Mouse (Mus musculus): ENCODE measurements at regions not wholly inside any gene's neighbourhood (a gene's known extent, or its start where the extent isn't known, plus 50 kb on each side); places are given as distances from the start of the nearest gene placed in this dataset.

- Histone ChIP-seq H3K9ac (no peak overlapping the region), H3K4me3 (no peak overlapping the region), H3K4me1 (no peaks in the 10 kb centered on the region), H3K27me3 (no peaks in the 10 kb centered on the region), H3K27ac (no peak overlapping the region), H3K36me3 (no peaks in the 10 kb centered on the region), H3K4me2 (no peak overlapping the region), H3K9me3 (no peaks in the 10 kb centered on the region)
- WGBS = 90% methylated on average over 10 of the region's 10 CpGs
- no peak for ATAC-seq (ENCODE audit: borderline replicate concordance, extremely low read depth, low FRiP score, low TSS enrichment)
These were observed 256.3 kb downstream of the Gm10260 start for GRCm38 (mm10) chr13:97503955-97504739.

GRCm38 (mm10) chr13:97503391-97503790 is 257.0 kb downstream of the Gm10260 start:
- no peak for ATAC-seq (ENCODE audit: borderline replicate concordance, extremely low read depth, low FRiP score, low TSS enrichment)
- no peak overlapping the region for H3K4me2 ChIP-seq
- H3K9ac ChIP-seq = no peak overlapping the region
- H3K4me1 ChIP-seq = no peaks in the 10 kb centered on the region
- WGBS = 37% methylated on average over 5 of the region's 5 CpGs
- H3K4me3 ChIP-seq = no peak overlapping the region
- no peak overlapping the region for H3K27ac ChIP-seq
- no peaks in the 10 kb centered on the region for H3K27me3 ChIP-seq
- no peaks in the 10 kb centered on the region for H3K36me3 ChIP-seq
- H3K9me3 ChIP-seq = no peaks in the 10 kb centered on the region

DNA sequence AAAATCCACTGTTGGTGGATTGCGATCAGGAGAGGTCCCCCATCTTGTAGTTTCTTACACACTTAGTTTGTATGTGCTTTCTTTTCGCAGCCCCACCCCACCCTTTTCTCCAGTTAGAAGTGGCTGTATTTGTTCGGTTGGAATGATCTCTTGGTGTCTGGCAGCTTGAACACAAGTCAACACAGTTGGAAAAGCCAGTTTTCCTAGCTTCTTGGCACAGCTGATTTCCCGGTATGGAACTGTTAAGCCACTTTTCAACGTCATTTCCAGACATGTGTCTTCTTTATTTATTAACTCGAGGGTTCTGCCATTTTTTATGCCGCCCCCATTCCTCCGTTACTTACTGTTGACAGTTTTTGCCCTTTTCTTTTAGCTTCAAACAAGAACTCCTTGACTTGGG is 259.2 kb downstream of the Enc1 start:
- 74% methylated on average over 8 of the region's 8 CpGs for WGBS
- no peak for ATAC-seq (ENCODE audit: borderline replicate concordance, extremely low read depth, low FRiP score, low TSS enrichment)
- Histone ChIP-seq H3K27me3 (no peaks in the 10 kb centered on the region), H3K27ac (no peak overlapping the region), H3K4me1 (no peaks in the 10 kb centered on the region), H3K36me3 (no peaks in the 10 kb centered on the region), H3K9me3 (no peaks in the 10 kb centered on the region), H3K4me3 (no peak overlapping the region), H3K9ac (no peak overlapping the region), H3K4me2 (no peak overlapping the region)

GRCm38 (mm10) chr13:97498981-97499380 is 258.1 kb downstream of the Enc1 start:
- no peak for ATAC-seq (ENCODE audit: borderline replicate concordance, extremely low read depth, low FRiP score, low TSS enrichment)
- H3K36me3 ChIP-seq = no peaks in the 10 kb centered on the region
- WGBS = 82% methylated on average over 5 of the region's 5 CpGs

GRCm38 (mm10) chr13:97497928-97498327 is 257.0 kb downstream of the Enc1 start:
- H3K4me1 ChIP-seq = 0 out of 2 replicates have a peak, but pooled peaks cover 4% of the 10 kb centered on the region
- no peaks in the 10 kb centered on the region for H3K27me3 ChIP-seq
- no peak for ATAC-seq (ENCODE audit: borderline replicate concordance, extremely low read depth, low FRiP score, low TSS enrichment)
- no peak overlapping the region for H3K4me3 ChIP-seq
- H3K9me3 ChIP-seq = no peaks in the 10 kb centered on the region
- WGBS = 80% methylated on average over 5 of the region's 5 CpGs
- no peak overlapping the region for H3K9ac ChIP-seq
- no peak overlapping the region for H3K4me2 ChIP-seq
- H3K36me3 ChIP-seq = no peaks in the 10 kb centered on the region
- no peak overlapping the region for H3K27ac ChIP-seq

More at GRCm38 (mm10) chr13:97498981-97499380, 258.1 kb downstream of the Enc1 start:
- Histone ChIP-seq H3K27ac (no peak overlapping the region), H3K4me2 (no peak overlapping the region), H3K4me3 (no peak overlapping the region), H3K27me3 (no peaks in the 10 kb centered on the region), H3K4me1 (no peaks in the 10 kb centered on the region), H3K9ac (no peak overlapping the region), H3K9me3 (no peaks in the 10 kb centered on the region)

- Histone ChIP-seq H3K27ac (no peak overlapping the region), H3K27me3 (no peaks in the 10 kb centered on the region), H3K9me3 (no peaks in the 10 kb centered on the region), H3K9ac (no peak overlapping the region), H3K4me3 (no peak overlapping the region), H3K4me2 (no peak overlapping the region), H3K4me1 (peaks cover 17% of the 10 kb centered on the region; the same call in 1 of the 2 replicates), H3K36me3 (no peaks in the 10 kb centered on the region)
- 82% methylated on average over 2 of the region's 2 CpGs for WGBS
- no peak for ATAC-seq (ENCODE audit: borderline replicate concordance, extremely low read depth, low FRiP score, low TSS enrichment)
These were observed 253.9 kb downstream of the Enc1 start for GRCm38 (mm10) chr13:97494770-97495169.

DNA sequence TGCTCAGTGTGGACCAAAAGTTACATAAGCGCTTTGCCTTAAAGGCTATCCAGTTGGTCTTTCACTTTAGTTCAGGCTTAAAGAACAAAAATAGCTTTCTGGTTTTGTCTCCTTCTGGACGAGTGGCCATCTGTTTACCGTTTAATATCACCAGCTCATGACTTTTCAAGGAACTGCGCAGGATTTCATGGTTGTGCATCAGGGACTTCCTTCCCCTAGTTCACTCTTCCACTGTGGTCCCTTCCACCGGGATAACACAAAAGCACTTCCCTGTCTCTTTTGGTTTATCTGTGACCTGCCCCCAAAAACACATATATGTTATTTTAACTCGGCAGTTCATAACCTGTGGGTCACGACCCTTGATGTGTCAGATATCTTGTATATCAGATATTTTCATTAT is 252.9 kb downstream of the Enc1 start:
- H3K27me3 ChIP-seq = no peaks in the 10 kb centered on the region
- no peaks in the 10 kb centered on the region for H3K9me3 ChIP-seq
- no peak overlapping the region for H3K4me3 ChIP-seq
- no peaks in the 10 kb centered on the region for H3K36me3 ChIP-seq
- H3K9ac ChIP-seq = no peak overlapping the region
- 63% methylated on average over 7 of the region's 7 CpGs for WGBS
- no peak overlapping the region for H3K27ac ChIP-seq
- H3K4me1 ChIP-seq = peaks cover 20% of the 10 kb centered on the region; the same call in 1 of the 2 replicates
- no peak for ATAC-seq (ENCODE audit: borderline replicate concordance, extremely low read depth, low FRiP score, low TSS enrichment)
- no peak overlapping the region for H3K4me2 ChIP-seq

DNA sequence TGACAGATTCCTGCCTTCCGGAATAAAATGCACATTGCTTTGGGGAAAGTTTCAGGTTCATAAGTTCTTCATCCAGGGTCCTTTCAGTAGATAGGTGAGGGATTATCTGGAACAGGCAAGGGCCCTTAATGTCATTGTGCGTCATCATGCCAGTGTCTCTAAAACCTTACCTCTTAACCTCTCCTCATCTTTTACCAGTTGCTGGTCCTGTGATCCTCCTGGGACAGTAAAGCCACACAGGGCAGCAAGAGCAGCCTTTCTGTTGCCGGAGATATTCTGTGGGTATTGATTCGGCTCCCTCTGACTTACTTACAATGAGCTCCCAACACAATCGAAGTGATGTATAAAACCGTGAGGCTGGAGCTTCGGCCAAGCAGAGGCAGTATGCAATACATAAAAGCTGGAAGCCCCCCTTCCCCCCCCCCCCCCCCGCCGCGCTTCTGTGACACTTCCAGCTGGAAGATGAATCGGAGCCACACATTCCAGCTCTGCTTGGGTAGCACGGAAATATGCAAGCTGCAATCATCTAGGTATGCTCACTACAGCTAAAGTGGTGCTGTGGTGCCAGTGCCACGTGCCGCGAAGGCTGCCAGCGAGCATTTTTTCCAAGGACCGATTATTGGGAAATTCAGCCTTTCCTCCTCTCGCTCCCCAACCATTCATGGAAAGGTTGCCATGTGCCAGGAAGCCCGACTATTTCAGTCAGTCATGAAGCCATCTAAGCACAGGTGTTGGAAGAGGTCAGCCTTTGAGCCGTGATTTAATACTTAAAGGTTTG is 252.2 kb downstream of the Enc1 start:
- H3K36me3 ChIP-seq = no peaks in the 10 kb centered on the region
- peaks cover 26% of the 10 kb centered on the region for H3K4me1 ChIP-seq
- no peak overlapping the region for H3K9ac ChIP-seq
- H3K9me3 ChIP-seq = no peaks in the 10 kb centered on the region
- H3K4me2 ChIP-seq = no peak overlapping the region
- H3K4me3 ChIP-seq = no peak overlapping the region
- no peak for ATAC-seq (ENCODE audit: borderline replicate concordance, extremely low read depth, low FRiP score, low TSS enrichment)
- no peaks in the 10 kb centered on the region for H3K27me3 ChIP-seq
- no peak overlapping the region for H3K27ac ChIP-seq
- 57% methylated on average over 18 of the region's 20 CpGs for WGBS

GRCm38 (mm10) chr13:97491865-97492847 is 251.3 kb downstream of the Enc1 start:
- ATAC-seq (ENCODE audit: borderline replicate concordance, extremely low read depth, low FRiP score, low TSS enrichment) = no peak
- Histone ChIP-seq H3K9me3 (no peaks in the 10 kb centered on the region), H3K9ac (no peak overlapping the region), H3K36me3 (no peaks in the 10 kb centered on the region), H3K4me3 (no peak overlapping the region), H3K27ac (no peak overlapping the region), H3K4me2 (no peak overlapping the region), H3K27me3 (no peaks in the 10 kb centered on the region), H3K4me1 (peaks cover 35% of the 10 kb centered on the region)
- WGBS = 91% methylated on average over 19 of the region's 19 CpGs

DNA sequence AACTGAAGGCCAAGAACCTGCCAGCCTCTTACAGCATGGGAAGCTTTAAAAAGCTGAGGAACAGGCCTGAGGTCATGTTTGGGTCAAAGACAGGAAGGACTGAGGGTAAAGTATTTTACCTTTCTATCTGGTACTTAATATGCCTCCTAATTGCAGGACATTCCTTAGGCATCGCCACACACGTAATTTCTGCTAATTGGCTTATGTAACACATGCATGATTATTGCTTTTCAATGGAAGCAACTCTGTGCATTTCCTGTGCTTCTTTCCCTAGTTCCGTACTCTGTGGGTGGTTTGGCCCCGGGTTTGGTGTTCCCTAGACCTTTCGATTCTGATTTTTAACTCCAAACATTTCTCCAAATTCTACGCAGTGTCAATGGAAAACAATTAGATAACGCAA is 249.2 kb downstream of the Enc1 start:
- no peak overlapping the region for H3K4me3 ChIP-seq
- peaks cover 36% of the 10 kb centered on the region for H3K4me1 ChIP-seq
- no peaks in the 10 kb centered on the region for H3K36me3 ChIP-seq
- H3K27ac ChIP-seq = no peak overlapping the region
- ATAC-seq (ENCODE audit: borderline replicate concordance, extremely low read depth, low FRiP score, low TSS enrichment) = no peak
- no peak overlapping the region for H3K4me2 ChIP-seq
- no peaks in the 10 kb centered on the region for H3K9me3 ChIP-seq
- WGBS = 62% methylated on average over 7 of the region's 7 CpGs
- H3K9ac ChIP-seq = no peak overlapping the region
- H3K27me3 ChIP-seq = no peaks in the 10 kb centered on the region

DNA sequence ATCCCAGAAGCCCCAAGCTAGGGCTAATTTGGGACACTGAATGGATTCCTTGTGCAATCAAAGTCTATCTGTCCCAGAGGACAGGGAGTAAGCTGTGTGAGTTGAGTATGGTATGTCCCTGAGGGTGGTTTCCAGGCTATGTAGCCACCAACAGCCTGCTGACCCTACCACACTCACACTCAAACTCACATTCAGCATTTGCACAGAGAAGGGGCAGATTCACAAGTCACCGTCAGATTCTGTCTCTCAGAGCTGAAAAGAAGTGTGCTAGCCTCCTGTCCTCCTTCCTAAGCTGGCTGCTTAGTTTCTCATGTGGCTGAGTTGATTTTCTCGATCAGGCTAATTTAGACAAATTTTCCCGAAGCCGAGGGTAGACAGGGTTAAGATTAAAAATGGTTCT is 248.8 kb downstream of the Enc1 start:
- no peaks in the 10 kb centered on the region for H3K36me3 ChIP-seq
- H3K27me3 ChIP-seq = no peaks in the 10 kb centered on the region
- no peak overlapping the region for H3K4me3 ChIP-seq
- ATAC-seq (ENCODE audit: borderline replicate concordance, extremely low read depth, low FRiP score, low TSS enrichment) = no peak
- peaks cover 41% of the 10 kb centered on the region for H3K4me1 ChIP-seq
- H3K27ac ChIP-seq = no peak overlapping the region
- H3K4me2 ChIP-seq = no peak overlapping the region
- 56% methylated on average over 4 of the region's 4 CpGs for WGBS
- H3K9me3 ChIP-seq = no peaks in the 10 kb centered on the region
- H3K9ac ChIP-seq = no peak overlapping the region

Measured in lung, embryonic 15.5 days (tissue).